Mouse (Mus musculus): ENCODE measurements at regions not wholly inside any gene's neighbourhood (a gene's known extent, or its start where the extent isn't known, plus 50 kb on each side); places are given as distances from the start of the nearest gene placed in this dataset.

DNA sequence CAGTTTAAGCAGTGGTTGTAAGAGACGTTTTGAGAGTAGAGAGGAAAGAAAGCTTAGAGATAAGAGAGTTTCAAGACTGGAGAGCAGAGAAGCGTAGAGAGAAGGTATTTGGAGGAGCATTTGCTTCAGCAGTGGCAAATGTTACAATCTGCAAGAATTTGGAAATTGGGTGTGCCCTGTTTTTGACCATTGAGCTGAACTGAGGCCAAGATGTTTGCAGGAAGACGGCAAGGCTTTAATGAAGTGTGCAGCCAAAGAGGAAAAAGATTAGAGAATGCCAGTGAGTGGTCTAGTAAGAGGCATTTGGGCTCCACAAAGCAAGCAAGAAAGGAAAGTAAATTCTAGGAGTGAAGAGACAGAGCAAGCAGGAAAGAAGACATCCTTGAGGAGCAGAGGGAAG lies 168.8 kb upstream of the Fggy start:
- DNase-seq (ENCODE audit: low read depth, low spot score), result peak; percentile 27

DNA sequence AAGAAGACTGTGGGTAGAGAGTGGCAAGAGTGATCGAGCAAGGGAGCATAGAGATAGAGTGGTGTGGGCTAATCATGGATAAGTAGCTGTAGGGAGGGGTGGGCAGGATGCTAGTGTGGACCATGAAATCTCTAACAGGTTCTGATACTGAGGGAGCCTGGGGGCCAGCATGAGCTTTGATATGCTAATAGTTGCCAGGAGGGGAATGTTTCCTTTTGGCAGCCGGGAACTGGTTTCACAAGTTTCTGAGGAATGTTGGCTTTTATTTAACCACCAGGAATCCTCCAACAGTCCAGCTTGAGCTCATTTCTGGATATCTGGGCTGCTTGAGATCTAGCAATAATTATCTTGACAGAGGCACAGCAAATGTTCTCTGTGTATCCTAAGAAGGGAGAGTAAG lies 167.7 kb upstream of the Fggy start:
- peak; percentile 62 for DNase-seq (ENCODE audit: low read depth, low spot score)

DNA sequence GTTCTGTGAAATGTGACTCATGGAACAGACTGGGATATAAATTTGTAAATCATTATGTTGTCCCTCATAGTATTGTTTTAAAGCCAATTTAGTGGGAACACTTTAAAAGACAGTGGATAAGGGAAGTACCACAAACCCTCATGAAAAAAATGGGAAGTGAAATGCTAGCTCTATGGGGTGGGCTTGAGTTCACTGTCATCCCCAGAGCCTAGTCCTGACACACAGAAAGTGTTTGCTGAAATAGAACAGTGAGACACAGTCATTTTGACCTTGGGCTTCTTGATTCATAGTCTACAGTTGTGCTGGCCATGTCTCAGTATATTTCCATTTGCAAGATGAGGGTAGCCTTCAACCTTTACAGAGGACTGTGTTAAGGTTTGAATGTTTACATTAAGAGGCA lies 166.8 kb upstream of the Fggy start:
- DNase-seq (ENCODE audit: low read depth, low spot score), result no peak

DNA sequence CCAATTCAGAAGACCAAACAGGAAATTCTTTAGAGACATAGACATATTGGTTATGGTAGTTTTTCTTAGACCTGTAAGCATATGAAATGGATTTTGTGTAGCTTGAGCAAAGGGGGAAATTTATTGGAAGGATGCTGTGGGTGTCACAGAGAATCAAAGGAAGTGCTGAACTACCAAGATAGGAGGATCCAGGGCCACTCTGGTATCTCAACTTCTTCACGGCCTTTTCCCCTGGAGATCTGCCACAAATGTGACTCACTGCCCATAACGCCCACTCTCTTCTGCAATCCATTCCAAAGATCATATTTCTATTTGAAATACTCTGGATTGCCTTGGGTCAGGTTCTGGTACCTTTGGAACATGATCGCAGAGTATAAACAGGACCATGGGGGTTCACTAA lies 161.6 kb upstream of the Fggy start:
- peak; percentile 84 for DNase-seq (ENCODE audit: low read depth, low spot score)

DNA sequence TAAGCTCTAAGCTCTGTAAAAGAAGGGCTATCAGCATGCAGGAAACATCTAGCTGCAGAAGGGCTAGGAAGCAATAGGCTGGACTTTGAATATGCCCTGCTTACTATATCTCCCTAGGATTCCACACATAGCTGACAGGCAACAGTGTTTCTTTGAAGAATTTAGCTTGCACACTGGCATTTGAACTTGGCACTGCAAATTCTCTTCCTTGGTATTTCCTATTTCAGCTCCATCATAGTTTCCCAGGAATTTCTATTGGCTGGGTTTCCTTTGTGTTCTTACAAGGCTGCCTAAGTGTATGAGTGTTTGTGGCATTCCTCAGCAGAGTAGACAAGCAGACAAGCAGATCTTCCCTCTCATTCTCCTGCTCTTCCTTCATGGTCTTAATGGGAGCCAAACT lies 159.0 kb upstream of the Fggy start:
- DNase-seq (ENCODE audit: low read depth, low spot score), result peak; percentile 62

DNA sequence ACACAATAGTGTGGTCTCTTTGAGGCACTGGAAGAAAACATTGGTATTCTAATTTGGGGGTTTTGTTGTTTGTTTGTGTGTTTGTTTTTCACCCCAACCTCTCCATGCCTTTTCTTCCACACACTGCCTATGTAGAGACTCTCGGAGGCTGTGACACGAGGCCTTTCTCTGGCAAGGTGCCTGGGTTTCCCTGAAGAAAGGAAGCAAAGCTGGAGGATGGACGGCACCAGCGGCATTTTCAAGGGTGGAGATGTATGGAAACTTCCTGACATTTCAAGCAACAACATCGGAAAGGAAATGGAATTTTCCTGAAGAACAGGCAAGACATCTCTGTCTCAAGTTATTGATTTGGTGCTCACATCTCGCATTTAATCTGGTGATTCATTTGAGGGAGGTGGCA lies 155.0 kb upstream of the Fggy start:
- DNase-seq (ENCODE audit: low read depth, low spot score), result no peak

DNA sequence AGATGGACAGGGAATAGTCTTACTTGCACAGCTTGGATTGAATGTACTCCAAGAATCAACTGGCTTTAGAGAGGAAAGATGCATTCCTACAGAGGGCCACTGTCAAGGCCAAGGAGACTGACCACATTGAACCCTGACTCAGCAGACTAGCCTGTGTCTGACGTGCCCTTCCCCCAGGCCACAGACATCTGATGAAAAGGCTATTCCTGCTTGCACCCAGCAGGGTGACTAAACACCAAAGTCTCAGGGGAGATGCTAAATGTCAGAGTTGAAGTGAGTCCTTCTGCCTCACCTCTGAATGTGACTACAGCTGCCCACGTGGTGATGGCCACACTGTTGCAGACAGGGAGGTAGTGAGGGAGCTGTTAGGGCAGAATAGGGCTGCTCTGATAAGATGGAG lies 140.2 kb upstream of the Fggy start:
- peak; percentile 91 for DNase-seq (ENCODE audit: low read depth, low spot score)

DNA sequence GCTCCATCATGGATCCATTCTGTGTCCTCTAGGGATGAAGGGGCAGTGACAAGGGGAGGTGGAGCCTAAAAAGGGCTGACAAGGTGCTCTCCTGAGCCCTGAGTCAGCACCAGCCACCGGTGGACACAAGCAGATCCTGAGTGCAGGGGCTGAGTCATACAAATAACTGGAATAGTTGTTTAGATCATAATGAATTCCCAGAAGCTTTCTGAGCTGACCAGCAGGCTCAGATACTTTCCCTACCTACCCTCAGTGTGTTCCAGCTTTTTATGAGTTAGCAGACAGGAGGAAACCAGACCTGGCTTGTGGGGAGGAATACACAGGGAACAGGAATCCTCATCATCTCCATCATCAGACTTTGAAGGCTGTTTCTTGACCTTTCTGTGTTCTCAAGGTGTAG lies 130.7 kb upstream of the Fggy start:
- DNase-seq (ENCODE audit: low read depth, low spot score), result peak; percentile 84

DNA sequence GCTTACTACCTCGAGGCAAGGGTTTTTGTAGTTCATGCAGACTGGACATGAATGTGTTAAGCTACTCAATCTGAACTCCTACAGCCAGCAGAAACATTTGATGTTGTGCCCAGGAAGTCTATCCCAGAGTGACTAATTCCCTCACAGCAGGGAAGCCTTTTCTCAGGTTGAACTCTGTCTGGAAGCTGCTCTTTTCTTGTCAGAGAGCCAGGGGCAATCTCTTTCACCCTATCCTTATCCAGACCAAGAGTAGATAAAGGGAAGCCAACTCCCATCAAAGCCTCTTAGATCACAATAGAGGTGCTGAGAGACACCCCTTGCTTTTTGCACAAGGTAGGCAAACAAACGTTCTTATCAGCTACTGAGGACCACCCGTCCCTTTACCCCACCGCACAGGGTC lies 122.8 kb upstream of the Fggy start:
- DNase-seq (ENCODE audit: low read depth, low spot score), result peak; percentile 83

DNA sequence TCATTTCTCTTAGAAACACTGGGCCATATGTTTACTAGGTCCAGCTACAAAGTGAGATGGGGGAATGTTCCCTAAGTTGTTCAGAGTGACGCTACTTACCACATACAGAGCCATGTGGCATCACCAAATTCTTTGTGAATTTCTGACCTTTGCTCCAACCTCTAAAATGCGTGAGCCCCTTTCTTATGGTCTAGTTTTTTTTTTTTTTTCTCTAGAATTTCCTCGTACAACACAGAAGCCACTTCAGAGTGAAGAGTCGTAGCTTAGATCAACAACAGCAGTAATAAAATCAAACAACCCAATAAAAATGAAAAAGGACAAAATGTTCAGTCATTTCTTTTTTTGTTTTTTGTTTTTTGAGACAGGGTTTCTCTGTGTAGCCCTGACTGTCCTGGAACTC lies 122.2 kb upstream of the Fggy start:
- DNase-seq (ENCODE audit: low read depth, low spot score), result no peak

DNA sequence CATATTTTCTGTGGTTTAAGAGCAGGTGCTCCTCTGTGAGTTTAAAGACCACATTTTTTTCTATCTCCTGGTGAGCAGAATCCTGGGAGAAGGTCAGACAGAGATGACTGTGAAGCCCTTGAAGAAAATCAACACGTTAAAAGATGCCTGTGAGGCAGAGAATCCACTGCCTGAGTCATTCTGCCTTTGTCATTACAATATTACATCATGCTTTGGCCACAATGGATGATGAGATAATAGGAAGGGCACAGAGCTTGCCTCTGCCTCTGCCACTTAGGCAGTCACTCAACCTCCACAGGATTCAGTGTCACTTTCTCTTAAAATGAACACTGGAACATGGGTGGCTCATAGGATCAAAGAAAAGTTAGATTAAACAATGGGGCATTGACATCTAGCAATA lies 117.5 kb upstream of the Fggy start:
- peak; percentile 66 for DNase-seq (ENCODE audit: low read depth, low spot score)

DNA sequence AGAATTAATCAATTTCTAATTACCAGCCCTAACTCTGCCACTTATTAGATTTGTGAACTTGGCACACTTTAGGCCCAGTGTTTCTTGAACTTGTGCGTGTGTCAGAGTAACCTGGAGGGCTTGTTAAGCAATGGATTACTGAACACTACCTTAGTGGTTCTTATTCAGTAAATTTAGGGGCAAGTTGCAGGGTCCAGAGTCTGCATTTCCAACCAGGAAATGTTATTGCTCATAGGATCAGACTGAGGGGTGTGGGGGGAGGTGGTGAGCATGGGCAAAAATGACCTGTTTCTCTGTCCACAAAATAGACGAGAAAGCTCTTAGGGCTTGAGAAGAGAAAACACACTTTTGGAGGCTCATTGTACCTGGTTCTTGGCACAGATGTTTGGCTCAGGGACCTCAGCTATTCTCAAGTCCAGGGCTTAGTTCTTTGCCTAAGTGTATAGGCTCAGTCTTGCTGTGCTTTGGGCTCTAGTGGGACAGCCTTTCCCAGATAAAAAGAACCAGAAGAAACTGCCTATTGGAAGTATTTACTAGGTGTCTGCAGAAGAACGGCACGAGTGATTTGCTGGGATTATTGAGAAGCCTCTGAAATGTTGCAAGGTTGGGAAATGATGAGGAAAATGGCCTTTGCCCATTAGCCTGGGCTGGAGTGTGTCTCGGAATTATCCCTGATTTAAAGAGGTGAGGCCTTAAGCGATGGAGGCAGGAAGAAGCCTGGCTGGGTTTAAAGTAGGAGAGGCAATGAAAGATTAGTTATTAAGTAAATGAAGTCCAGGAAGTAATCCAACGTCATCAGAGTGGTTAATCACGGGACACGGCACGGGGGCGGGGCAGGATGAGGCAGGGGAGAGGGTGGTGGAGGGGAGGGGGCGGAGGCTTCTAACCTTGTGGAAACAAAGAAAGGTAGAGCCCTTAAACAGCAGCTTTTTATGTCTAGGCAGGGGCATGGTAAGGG lies 113.2 kb upstream of the Fggy start:
- DNase-seq (ENCODE audit: low read depth, low spot score), result no peak

DNA sequence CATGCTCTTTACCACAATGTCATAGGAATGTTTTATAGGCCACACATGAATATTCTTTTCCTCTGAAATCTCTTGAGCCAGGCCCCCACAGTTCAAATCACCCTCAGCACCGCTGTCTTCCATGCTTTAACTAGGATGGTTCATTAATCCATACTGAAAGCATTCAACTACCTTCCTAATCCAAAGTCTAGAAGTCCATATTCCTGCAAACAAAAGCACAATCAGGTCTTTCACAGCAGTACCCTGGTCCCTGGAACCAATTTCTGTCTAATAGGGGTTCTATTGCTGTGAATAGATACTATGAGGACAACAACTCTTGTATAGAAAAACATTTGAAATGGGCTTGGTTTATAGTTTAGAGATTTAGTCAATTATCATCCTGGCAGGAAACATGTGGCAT lies 107.0 kb upstream of the Fggy start:
- no peak for DNase-seq (ENCODE audit: low read depth, low spot score)

DNA sequence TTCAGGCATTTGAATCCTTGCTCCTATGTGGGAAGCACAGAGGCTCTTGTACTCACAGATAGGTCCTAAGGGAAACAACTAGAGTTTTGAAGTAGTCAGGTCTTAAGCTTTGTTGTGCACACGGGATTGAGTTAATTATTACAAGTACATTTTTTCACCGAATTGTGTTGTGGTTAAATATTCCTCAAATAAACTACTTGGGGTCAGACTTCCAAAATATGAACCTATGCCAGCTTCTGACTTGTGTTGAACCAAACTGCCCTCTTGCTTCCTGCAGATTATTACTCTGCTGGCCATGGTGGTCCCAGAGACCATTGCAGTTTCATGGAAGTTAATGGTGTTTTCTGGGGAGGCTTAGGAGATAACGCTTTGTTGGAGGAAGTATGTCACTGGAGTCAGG lies 105.5 kb upstream of the Fggy start:
- no peak for DNase-seq (ENCODE audit: low read depth, low spot score)

DNA sequence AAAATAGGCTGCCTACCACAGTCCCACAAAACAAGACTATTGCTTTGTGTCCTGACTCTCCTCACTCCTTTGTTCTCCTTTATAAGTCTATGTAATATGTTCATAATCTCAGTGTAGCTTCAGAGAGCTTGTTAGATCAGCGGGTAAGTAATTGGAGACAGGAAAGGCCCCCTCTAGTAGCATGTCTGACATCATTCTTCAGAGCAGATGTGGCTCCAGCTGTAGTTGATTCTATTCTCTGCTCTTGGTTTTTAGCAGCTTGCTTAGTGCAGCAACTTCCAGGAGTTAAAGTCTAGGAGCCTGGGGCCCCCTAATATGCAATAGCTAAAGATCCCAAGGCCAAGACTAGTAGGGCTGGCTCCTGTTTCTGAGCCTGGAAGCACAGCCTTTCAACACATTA lies 101.0 kb upstream of the Fggy start:
- DNase-seq (ENCODE audit: low read depth, low spot score), result no peak

DNA sequence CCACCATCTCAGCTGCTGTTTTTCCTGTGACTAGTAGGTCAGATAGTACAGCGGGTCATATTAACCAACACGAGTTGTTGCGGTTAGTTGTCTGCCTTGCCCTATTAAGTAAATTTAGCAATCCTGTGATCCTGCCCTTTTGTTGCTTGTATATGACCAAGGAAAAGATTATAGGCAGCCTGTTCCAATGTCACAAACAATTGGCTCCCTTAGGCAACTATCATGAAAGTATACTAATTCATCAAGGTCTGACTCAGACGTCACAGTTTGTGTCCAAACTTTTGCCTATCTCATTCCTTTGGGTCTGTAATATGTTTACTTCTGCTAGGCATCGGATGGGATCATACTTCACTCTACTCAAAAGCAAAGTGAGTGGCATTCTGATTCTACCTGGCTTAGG lies 100.4 kb upstream of the Fggy start:
- no peak for DNase-seq (ENCODE audit: low read depth, low spot score)

DNA sequence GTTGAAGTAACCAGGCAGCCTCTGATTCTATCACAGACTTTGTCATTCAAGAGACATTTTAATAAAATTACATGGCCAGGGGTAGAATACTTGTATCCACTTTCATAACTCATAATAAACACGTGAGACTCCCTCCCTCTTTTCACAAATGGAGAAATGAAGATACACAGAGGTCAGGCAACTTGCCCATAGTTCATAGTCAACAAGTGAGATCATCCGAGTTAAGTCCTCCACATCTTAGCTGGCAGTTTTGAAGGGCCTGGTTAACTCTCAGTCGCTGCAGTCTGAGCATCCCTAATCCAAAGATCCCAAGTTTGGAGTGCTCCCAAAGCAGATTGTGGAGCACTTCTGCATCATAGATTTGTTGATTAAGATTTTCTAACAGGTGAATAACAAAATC lies 94.8 kb upstream of the Fggy start:
- peak; percentile 64 for DNase-seq (ENCODE audit: low read depth, low spot score)

DNA sequence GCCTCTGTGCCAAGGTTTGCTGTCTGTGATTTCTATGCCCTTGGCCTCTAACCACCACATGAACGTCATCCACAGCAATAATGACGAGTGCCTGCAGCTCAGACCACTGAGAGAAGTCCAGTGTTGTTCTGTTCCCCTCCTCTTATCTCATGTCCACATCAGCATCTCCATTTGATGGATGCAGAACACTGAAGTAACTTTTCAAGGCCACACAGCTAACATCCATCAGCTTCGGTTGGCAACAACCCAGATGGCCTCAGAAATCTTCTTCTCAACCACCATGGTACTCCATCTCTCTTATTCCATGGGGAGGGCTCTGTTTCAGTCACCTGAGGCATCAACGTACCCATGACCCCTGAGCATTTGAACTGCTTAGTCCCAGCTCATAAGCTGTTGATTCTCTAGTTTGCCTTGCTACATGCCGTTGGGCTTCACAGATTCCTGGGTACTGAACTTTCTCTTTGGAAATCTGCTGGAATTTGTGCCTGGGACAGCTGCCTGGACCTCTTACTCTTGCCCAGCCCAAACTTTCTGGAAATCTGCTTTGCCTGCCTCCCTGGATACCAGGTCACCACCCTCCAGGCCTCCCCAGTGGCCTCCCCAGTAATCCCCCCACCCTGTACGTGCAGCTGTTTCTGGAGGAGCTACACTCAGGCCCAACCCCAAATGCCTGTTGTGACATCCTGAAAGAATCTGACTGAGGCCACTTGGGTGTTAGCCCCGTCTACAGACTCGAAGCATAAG lies 94.1 kb upstream of the Fggy start:
- DNase-seq (ENCODE audit: low read depth, low spot score), result no peak

DNA sequence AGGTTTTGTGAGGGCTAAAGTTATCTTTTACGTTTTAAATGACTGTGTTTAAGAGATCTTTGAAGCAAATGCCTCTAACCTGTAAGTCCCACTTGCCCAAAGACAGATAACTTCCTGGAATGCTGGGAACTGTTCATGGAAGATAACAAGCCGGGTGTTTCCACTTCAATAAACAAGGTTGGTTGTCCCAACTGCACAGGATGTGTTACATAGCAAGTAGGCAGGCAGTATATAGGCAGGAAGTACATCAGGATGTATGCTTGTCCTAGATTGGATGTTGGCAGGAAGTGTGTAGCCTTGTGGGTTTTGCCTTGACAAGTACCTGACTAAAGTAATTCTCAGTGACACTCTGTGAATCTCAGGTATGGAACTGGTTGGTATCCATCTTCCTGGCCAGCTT lies 90.7 kb upstream of the Fggy start:
- no peak for DNase-seq (ENCODE audit: low read depth, low spot score)

DNA sequence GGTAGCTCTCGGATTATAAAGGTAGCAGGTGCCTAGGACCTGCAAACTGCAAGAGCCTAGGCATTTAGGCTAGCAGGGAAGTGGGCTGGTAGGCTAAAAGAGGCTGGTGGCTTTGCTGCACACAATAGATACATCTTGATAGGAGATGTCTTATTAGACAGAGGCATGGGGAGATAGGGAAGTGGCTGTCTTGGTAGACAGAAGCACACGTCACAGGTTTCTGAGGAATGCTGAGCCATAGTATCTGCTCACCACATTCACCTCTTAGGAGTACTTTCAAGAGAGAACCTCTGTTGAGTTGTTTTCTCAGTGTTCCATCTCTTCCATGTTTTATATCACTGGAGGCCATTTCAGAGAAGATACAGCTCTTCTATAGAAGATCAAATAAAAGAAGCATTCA lies 89.8 kb upstream of the Fggy start:
- no peak for DNase-seq (ENCODE audit: low read depth, low spot score)

DNA sequence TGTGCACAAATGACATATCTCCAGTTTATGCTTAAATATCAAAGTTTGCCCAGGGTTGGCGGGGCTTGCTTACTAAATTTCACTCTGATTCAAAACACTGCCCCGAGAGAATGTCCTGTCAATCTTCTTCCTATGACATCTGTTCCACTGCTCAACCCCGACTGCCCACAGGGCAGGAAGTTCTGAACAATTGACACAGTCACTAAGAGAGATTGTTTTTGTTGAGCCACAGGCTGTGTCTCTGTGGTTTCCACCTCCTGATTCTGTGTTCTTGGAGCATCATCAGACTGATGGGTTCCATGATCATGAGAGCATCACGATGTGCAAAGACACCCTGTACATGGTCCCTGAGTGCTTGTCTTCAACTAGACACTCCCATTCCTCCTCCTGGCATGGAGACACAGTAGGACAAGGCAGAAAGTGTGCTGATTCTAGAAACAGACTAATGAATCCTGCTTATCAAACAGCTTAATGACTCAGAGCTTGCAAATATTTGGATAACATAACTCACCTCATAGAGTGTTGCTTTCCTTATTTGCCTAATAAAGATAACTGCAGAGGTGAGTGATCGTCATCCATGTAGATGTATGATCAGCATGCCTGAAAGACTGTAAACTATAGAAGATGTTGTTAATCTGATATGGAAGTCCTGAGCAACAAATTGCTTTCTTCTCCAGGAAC lies 82.4 kb upstream of the Fggy start:
- DNase-seq (ENCODE audit: low read depth, low spot score), result peak; percentile 48

DNA sequence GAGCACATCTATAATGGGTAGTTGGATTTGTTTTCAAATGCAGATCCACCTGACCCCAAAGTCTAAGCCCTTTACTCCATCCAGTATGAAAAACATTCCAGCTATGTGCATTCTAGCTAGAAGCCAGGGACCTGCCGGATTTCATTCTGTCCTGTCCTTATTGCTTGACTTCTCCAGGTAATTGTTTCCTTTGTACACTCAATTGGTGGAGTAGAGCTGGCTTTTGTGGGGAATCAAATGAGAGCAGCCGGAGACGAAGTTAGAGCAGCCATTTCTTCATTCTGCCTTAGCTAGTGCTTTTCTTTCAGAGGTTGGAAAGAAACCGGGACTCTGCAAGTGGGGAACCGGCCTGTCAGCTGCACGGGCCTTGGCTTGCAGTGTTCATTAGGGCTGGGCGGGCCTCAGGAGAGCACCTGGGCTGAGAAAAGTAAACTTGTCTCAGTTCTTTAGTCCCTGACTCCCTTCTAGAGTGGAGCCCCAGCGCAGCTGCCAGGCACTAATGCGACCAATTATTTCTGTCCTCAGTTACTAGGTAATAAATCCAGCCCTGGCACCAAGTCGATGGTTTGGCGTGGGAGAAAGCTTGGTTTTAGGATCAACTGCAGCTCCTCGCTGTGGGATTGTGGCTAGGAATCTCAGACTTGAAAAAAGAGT lies 81.1 kb upstream of the Fggy start:
- DNase-seq (ENCODE audit: low read depth, low spot score), result no peak
